Mouse (Mus musculus) hindbrain, postnatal 0 days (tissue): ENCODE results near the gene Irx3. TPM values are rescaled to one million over a fixed set of nuclear protein-coding genes. Genes with fewer than 3 reads are reported as not detected.

Experiments used
- ATAC-seq: fragments of 200-750 bp; cut with Nextera tagmentation; 2 replicates; pipeline ENCODE4 v1.8.0; 2017; ENCODE audit warnings: mild to moderate bottlenecking, moderate TSS enrichment, moderate library complexity
- DNase-seq: peaks from one replicate; pipeline ENCODE4 v3.0.0-alpha.2; 2015; ENCODE audit warnings: low spot score
- H3K27ac ChIP-seq: fragments of 300-500 bp; sonication (generic); 2 replicates; pipeline ENCODE4 v1.5.1; 2014; ENCODE audit warnings: mild to moderate bottlenecking
- H3K27me3 ChIP-seq: fragments of 300-500 bp; sonication (generic); 2 replicates; pipeline ENCODE4 v1.6.1; 2014; ENCODE audit warnings: low read length, mixed read lengths; ENCODE audit not compliant: insufficient read depth
- H3K36me3 ChIP-seq: fragments of 300-500 bp; sonication (generic); 2 replicates; pipeline ENCODE4 v1.6.1; 2014; ENCODE audit warnings: low read length, mixed read lengths; ENCODE audit not compliant: insufficient read depth
- H3K4me1 ChIP-seq: fragments of 300-500 bp; sonication (generic); 2 replicates; pipeline ENCODE4 v1.6.1; 2014; ENCODE audit warnings: antibody characterized with exemption, low read length, mixed read lengths; ENCODE audit not compliant: insufficient read depth
- H3K4me2 ChIP-seq: fragments of 300-500 bp; sonication (generic); 2 replicates; pipeline ENCODE4 v1.6.1; 2014; ENCODE audit warnings: low read depth, mild to moderate bottlenecking, low read length, moderate library complexity, mixed read lengths
- H3K4me3 ChIP-seq: fragments of 300-500 bp; sonication (generic); 2 replicates; pipeline ENCODE4 v1.5.1; 2014; ENCODE audit warnings: low read length
- H3K9ac ChIP-seq: fragments of 300-500 bp; sonication (generic); replicated peaks from 2 replicates; pipeline ENCODE4 v1.6.1; 2014; ENCODE audit warnings: mild to moderate bottlenecking, low read length, moderate library complexity, mixed read lengths
- H3K9me3 ChIP-seq: fragments of 300-500 bp; sonication (generic); 2 replicates; pipeline ENCODE4 v1.6.1; 2016; ENCODE audit warnings: low read length, mixed read lengths
- CTCF ChIP-seq: IDR thresholded peaks from 2 replicates; pipeline ENCODE4 v1.5.1; 2016; ENCODE audit warnings: antibody characterized with exemption, control low read depth, low read depth
- WGBS: fragments of 180-500 bp; shearing (Covaris S2); extraction: QIAGEN DNeasy Blood & Tissue Kit; methylation state at CpG from one replicate; pipeline ENCODE4 v1.1.7; 2014; 5-methylcytosine and 5-hydroxymethylcytosine counted together
- polyA plus RNA-seq: library from polyadenylated mRNA; unstranded; fragments of >200 nt; fragmentation: Nextera tagmentation; extraction: Ambion mirVana; gene quantifications from 2 replicates; pipeline ENCODE4 v1.2.1, GENCODE M21; 2015
- total RNA-seq: library from RNA; depleted of rRNA; stranded (reverse); fragments of >200 nt; gene quantifications from 2 replicates; pipeline ENCODE4 v1.2.3, GENCODE M21; 2014; rRNA removed

Gene Irx3
- total RNA-seq (17.1 and 22.9 TPM in 2 replicates), polyA plus RNA-seq (11.3 and 11.7 TPM in 2 replicates)

DNA sequence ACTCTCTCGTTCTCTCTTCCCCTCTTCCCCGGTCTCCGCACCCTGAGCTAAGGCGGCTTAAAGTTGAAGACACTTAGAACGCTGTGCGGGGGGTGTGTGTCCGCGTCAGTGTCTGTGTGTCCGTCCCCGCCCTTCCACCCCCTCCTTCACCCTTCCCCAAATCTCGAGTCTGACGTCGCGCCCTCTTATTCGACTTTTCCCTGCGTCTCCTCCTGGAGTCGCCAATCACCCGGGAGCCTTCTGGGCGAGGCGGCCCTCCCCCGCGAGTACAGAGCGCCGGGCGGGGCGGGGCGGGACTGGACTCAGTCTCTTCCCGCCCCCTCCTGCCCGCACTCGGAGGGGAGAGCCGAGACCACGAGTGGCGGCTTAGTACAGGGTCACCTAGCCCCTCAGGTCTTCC, at the start of gene Irx3:
Irx3 (minus strand) TSS at position 229 of the 400 bp plus-strand sequence.
- Histone ChIP-seq H3K4me3 (peak within 1 kb of the TSS; percentile 43), H3K27ac (peak within 1 kb of the TSS; percentile 57), H3K36me3 (no peaks in the 10 kb centered on the region), H3K9me3 (no peaks in the 10 kb centered on the region), H3K27me3 (peaks cover 45% of the 10 kb centered on the region), H3K4me2 (peak within 1 kb of the TSS; percentile 64), H3K9ac (peak within 1 kb of the TSS; percentile 51), H3K4me1 (peaks cover 11% of the 10 kb centered on the region; the same call in 1 of the 2 replicates)
- WGBS = 0% methylated on average over 32 of the region's 33 CpGs
- peak; percentile 82 for ATAC-seq
- peak; percentile 86 for DNase-seq
- no peak for TF ChIP-seq CTCF

DNA sequence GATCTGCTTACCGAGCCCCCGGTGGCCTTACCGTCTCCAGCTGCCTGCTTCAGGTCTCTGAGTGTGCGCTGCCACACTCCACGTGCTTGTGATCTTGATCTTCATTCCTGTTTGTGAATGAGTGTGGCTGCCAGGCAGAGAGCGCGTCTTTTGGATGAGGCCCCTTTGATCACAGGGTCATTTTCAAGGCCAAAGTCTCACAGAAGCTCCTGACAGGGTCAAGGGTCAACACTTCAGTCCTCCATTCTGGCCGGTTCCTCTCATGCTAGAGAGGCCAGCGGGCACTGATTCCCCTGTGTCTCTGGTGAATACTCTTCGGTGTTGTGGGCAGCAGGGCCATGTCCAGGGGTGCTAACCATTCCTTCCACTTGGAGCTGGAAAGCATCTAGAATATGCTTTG, 49.5 kb upstream of the Irx3 start:
- Histone ChIP-seq H3K27ac (no peak overlapping the region), H3K27me3 (no peaks in the 10 kb centered on the region), H3K4me2 (no peak overlapping the region), H3K4me3 (no peak overlapping the region), H3K9ac (no peak overlapping the region), H3K36me3 (no peaks in the 10 kb centered on the region), H3K4me1 (no peaks in the 10 kb centered on the region), H3K9me3 (no peaks in the 10 kb centered on the region)
- no peak for TF ChIP-seq CTCF
- 73% methylated on average over 10 of the region's 10 CpGs for WGBS
- DNase-seq (no peak), ATAC-seq (no peak)

DNA sequence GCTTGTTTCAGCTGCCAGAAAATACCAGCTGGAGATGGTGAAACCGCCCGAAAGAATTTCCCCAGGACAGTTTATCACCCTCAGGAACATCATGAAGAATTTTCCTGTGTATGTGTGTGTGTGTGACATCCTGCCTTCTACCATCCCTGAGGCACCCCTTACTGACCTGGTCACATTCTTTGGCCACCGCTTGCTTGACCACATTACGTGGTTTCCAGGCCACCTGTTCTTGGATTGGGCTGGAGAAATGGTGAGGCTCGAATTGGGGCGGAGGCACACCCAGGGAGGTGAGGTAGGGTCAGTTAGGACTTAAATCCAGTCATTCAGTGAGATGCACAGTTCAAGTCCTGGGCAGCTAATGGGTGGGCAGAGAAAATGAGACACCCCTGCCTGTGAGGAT, 48.1 kb upstream of the Irx3 start:
- no peaks in the 10 kb centered on the region for H3K4me1 ChIP-seq
- ATAC-seq = no peak
- no peak for TF ChIP-seq CTCF
- H3K27me3 ChIP-seq = no peaks in the 10 kb centered on the region
- no peak for DNase-seq
- WGBS = 87% methylated on average over 6 of the region's 6 CpGs
- H3K9ac ChIP-seq = no peak overlapping the region
- H3K9me3 ChIP-seq = no peaks in the 10 kb centered on the region
- H3K4me3 ChIP-seq = no peak overlapping the region
- no peak overlapping the region for H3K4me2 ChIP-seq
- H3K27ac ChIP-seq = no peak overlapping the region
- H3K36me3 ChIP-seq = no peaks in the 10 kb centered on the region

DNA sequence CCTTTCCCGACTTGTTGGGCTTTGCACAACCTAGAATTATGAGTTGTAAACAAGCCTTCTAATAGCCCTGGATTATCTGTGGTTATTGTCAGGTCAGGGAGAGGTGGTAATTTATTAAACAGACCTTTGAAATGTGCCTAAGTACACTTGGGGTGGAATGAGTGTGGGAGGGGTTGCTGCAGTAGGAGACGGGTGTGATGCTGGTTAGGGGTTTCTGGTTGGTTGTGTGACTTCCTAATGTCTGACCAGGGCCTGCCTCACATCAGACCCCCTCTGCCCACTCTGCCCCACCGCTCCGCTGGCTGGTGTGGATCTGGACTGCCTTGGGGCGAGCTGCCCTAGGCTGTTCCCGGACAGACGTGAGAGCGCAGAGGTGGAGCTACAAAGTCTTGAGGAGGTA, 47.7 kb upstream of the Irx3 start:
- H3K27ac ChIP-seq = no peak overlapping the region
- DNase-seq = no peak
- ATAC-seq = no peak
- no peak overlapping the region for H3K4me2 ChIP-seq
- no peaks in the 10 kb centered on the region for H3K27me3 ChIP-seq
- H3K4me3 ChIP-seq = no peak overlapping the region
- TF ChIP-seq CTCF = no peak
- H3K36me3 ChIP-seq = no peaks in the 10 kb centered on the region
- WGBS = 89% methylated on average over 8 of the region's 8 CpGs
- no peaks in the 10 kb centered on the region for H3K4me1 ChIP-seq
- no peaks in the 10 kb centered on the region for H3K9me3 ChIP-seq
- no peak overlapping the region for H3K9ac ChIP-seq

DNA sequence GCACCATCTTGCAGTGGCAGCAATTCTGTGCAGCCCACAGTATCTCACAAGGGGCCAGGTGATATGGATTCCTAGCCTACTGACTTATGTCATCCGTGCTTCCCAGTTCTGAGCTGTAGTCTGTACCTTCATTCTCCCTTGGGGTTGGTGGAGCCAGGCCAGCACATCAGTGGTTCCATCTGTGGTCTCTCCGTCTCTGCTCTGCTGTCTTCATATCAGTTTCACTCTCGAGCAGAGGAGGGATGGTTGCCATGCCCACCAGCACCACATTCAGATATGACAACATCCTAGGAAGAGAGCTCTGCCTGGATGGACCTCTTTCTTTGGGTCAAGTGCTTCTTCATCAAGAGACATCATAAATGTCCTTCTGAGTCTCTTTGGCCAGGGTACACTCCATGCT, 43.8 kb upstream of the Irx3 start:
- H3K36me3 ChIP-seq = no peaks in the 10 kb centered on the region

DNA sequence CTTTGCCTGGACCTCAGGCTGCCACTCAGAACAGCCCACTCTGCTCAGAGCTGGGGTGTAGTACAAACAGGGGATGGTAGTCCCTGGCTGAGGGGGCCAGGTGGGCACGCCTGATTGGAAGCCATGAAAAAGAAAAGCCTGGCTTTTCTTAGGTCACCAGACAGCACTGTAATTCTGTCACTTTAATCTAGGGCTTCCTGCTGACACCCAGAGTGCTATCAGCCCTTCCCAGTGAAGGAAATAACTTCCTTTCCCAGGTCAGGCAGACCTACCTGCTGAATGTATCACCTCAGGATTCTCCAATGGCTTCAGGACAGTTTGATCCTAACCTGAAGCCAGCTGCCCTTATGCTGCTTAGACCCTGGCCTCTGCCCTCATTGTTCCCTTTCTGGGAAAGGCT, 35.3 kb upstream of the Irx3 start:
- Histone ChIP-seq H3K27ac (no peak overlapping the region), H3K4me2 (no peak overlapping the region), H3K9me3 (no peaks in the 10 kb centered on the region), H3K36me3 (no peaks in the 10 kb centered on the region), H3K4me3 (no peak overlapping the region), H3K9ac (no peak overlapping the region), H3K27me3 (no peaks in the 10 kb centered on the region), H3K4me1 (no peaks in the 10 kb centered on the region)
- TF ChIP-seq CTCF = no peak
- ATAC-seq (no peak), DNase-seq (no peak)
- 90% methylated on average over 1 of the region's 1 CpGs for WGBS

More for the DNA sequence above, 43.8 kb upstream of the Irx3 start:
- 61% methylated on average over 3 of the region's 3 CpGs for WGBS
- no peak for ATAC-seq
- H3K9me3 ChIP-seq = no peaks in the 10 kb centered on the region
- H3K9ac ChIP-seq = no peak overlapping the region
- no peak overlapping the region for H3K4me2 ChIP-seq
- H3K27me3 ChIP-seq = no peaks in the 10 kb centered on the region
- DNase-seq = no peak
- H3K27ac ChIP-seq = no peak overlapping the region
- H3K4me3 ChIP-seq = no peak overlapping the region
- no peak for TF ChIP-seq CTCF
- no peaks in the 10 kb centered on the region for H3K4me1 ChIP-seq

DNA sequence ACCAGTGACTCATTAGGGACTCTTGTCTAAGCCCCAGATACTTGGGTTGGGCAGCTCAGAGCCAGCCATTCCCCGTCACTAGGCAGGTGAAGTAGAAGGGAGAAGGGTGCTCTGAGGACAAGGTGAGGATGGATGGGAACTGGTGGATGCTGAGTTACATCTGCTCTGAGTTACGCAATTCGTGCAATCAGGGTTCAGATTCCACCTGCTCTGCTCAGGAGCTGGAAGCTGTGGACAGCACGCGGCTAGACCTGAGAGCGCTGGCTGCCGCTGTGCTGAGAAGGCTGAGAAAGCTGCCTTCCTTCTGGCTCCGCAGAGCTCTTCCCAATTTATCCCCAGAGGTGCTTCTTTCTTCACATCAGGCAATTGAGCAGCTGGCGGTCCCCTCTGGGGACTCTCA, 34.8 kb upstream of the Irx3 start:
- H3K27me3 ChIP-seq = no peaks in the 10 kb centered on the region
- no peak for TF ChIP-seq CTCF
- WGBS = 66% methylated on average over 9 of the region's 9 CpGs
- no peaks in the 10 kb centered on the region for H3K36me3 ChIP-seq
- ATAC-seq = no peak
- H3K9me3 ChIP-seq = no peaks in the 10 kb centered on the region
- no peak overlapping the region for H3K9ac ChIP-seq
- no peak overlapping the region for H3K4me2 ChIP-seq
- H3K27ac ChIP-seq = no peak overlapping the region
- no peak overlapping the region for H3K4me3 ChIP-seq
- DNase-seq = no peak
- H3K4me1 ChIP-seq = no peaks in the 10 kb centered on the region
